Mouse (Mus musculus) myocyte (in vitro differentiated cells): Measurements from ENCODE around the gene Sfxn2. TPM values are rescaled to one million over a fixed set of nuclear protein-coding genes. Genes with fewer than 3 reads are reported as not detected.

Experiments
- H3K27me3 ChIP-seq: one replicate; pipeline ENCODE4 v1.6.1; 2011; ENCODE audit not compliant: control insufficient read depth, insufficient read depth, insufficient read length
- H3K36me3 ChIP-seq: one replicate; pipeline ENCODE4 v1.6.1; 2011; ENCODE audit not compliant: control insufficient read depth, insufficient read depth
- H3K4me2 ChIP-seq: one replicate; pipeline ENCODE4 v1.6.1; 2011; ENCODE audit warnings: low read depth, control low read depth
- H3K4me3 ChIP-seq: one replicate; pipeline ENCODE4 v1.5.1; 2011; ENCODE audit warnings: mild to moderate bottlenecking, control low read depth, moderate library complexity
- H3K79me2 ChIP-seq: one replicate; pipeline ENCODE4 v1.6.1; 2011; ENCODE audit not compliant: control insufficient read depth, insufficient read depth
- H3ac ChIP-seq: one replicate; pipeline ENCODE4 v1.6.1; 2011; ENCODE audit not compliant: control insufficient read depth, insufficient read length
- CEBPB ChIP-seq: IDR thresholded peaks from 2 replicates; pipeline ENCODE4 v1.6.1; 2011; ENCODE audit warnings: mild to moderate bottlenecking, moderate library complexity; ENCODE audit not compliant: poor library complexity, insufficient read depth, severe bottlenecking
- E2F4 ChIP-seq: IDR thresholded peaks from one replicate; pipeline ENCODE4 v1.6.1; 2011; ENCODE audit warnings: mild to moderate bottlenecking, control low read depth, moderate library complexity; ENCODE audit not compliant: insufficient read depth
- MAX ChIP-seq: IDR thresholded peaks from one replicate; pipeline ENCODE4 v1.6.1; 2011; ENCODE audit warnings: low read depth, mild to moderate bottlenecking, control low read depth
- MYOD1 ChIP-seq, 3 experiments: IDR thresholded peaks; one replicate each; pipeline ENCODE4 v1.6.1; 2011; ENCODE audit warnings: control low read depth in 2 of 3, low read depth in 2 of 3, mild to moderate bottlenecking in 2 of 3, moderate library complexity in 1 of 3; ENCODE audit not compliant: insufficient read length in 2 of 3, control insufficient read depth in 1 of 3
- MYOG ChIP-seq, 3 experiments: IDR thresholded peaks; one replicate each; pipeline ENCODE4 v1.6.1; 2011; ENCODE audit warnings: control low read depth in 2 of 3, low read depth in 2 of 3, mild to moderate bottlenecking in 2 of 3; ENCODE audit not compliant: insufficient read length in 2 of 3, control insufficient read depth in 1 of 3, insufficient read depth in 1 of 3
- POLR2A ChIP-seq: IDR thresholded peaks from one replicate; pipeline ENCODE4 v1.6.1; 2011; ENCODE audit warnings: low read depth, mild to moderate bottlenecking, control low read depth, moderate library complexity; ENCODE audit not compliant: insufficient read length
- POLR2AphosphoS2 ChIP-seq: IDR thresholded peaks from one replicate; pipeline ENCODE4 v1.6.1; 2011; ENCODE audit warnings: low read depth, control low read depth; ENCODE audit not compliant: insufficient read length
- REST ChIP-seq: IDR thresholded peaks from one replicate; pipeline ENCODE4 v1.6.1; 2011; ENCODE audit warnings: mild to moderate bottlenecking, control low read depth, moderate library complexity; ENCODE audit not compliant: insufficient read depth, insufficient read length
- SRF ChIP-seq: IDR thresholded peaks from one replicate; pipeline ENCODE4 v1.6.1; 2011; ENCODE audit warnings: low read depth; ENCODE audit not compliant: control insufficient read depth, insufficient read length
- TCF12 ChIP-seq: IDR thresholded peaks from one replicate; pipeline ENCODE4 v1.6.1; 2011; ENCODE audit warnings: mild to moderate bottlenecking, control low read depth; ENCODE audit not compliant: poor library complexity, insufficient read depth, severe bottlenecking
- TCF3 ChIP-seq: IDR thresholded peaks from one replicate; pipeline ENCODE4 v1.6.1; 2011; ENCODE audit warnings: low read depth, control low read depth; ENCODE audit not compliant: insufficient read length
- USF1 ChIP-seq: IDR thresholded peaks from one replicate; pipeline ENCODE4 v1.6.1; 2011; ENCODE audit warnings: low read depth, mild to moderate bottlenecking, control low read depth, moderate library complexity
- polyA plus RNA-seq: library from polyadenylated mRNA; unstranded; fragments of >200 nt; fragmentation: generic; extraction: Trizol; gene quantifications from one replicate; pipeline ENCODE4 v1.2.1, GENCODE M21; 2012; ENCODE audit warnings: missing spikeins

The Sfxn2 gene
- polyA plus RNA-seq, 1 experiment, result 0.62 TPM

- TF ChIP-seq MAX, result no peak
- TF ChIP-seq SRF, result no peak
- TF ChIP-seq POLR2AphosphoS2, result no peak
- H3K4me2 ChIP-seq, result no peak overlapping the region
- H3K27me3 ChIP-seq, result no peaks in the 10 kb centered on the region
Observed at GRCm38 (mm10) chr19:46637598-46637997, 64.4 kb downstream of the Sfxn2 start.

GRCm38 (mm10) chr19:46639053-46639452 is 65.9 kb downstream of the Sfxn2 start:
- Histone ChIP-seq H3K4me3 (no peak overlapping the region), H3K79me2 (peaks cover 16% of the 10 kb centered on the region), H3K27me3 (no peaks in the 10 kb centered on the region), H3K36me3 (peaks cover 4% of the 10 kb centered on the region), H3K4me2 (no peak overlapping the region), H3ac (no peak overlapping the region)
- TF ChIP-seq SRF (no peak), POLR2A (no peak), MYOG (IDR thresholded peaks at IDR 0.05; ENCODE audit: control insufficient read depth in 1 of 3, insufficient read depth in 1 of 3, insufficient read length in 2 of 3, low read depth in 2 of 3) (no peak), CEBPB (no peak), E2F4 (no peak), POLR2AphosphoS2 (no peak), TCF3 (no peak), REST (no peak), TCF12 (no peak), USF1 (no peak), MYOD1 (IDR thresholded peaks at IDR 0.05; ENCODE audit: control insufficient read depth in 1 of 3, insufficient read length in 2 of 3, low read depth in 2 of 3) (no peak), MAX (no peak)

More at GRCm38 (mm10) chr19:46637598-46637997, 64.4 kb downstream of the Sfxn2 start:
- H3K36me3 ChIP-seq, result peaks cover 4% of the 10 kb centered on the region
- H3K79me2 ChIP-seq, result peaks cover 4% of the 10 kb centered on the region
- H3ac ChIP-seq, result no peak overlapping the region
- H3K4me3 ChIP-seq, result no peak overlapping the region

GRCm38 (mm10) chr19:46639496-46639895 is 66.3 kb downstream of the Sfxn2 start:
- no peaks in the 10 kb centered on the region for H3K27me3 ChIP-seq
- peaks cover 4% of the 10 kb centered on the region for H3K36me3 ChIP-seq
- peaks cover 14% of the 10 kb centered on the region for H3K79me2 ChIP-seq
- H3K4me3 ChIP-seq, result no peak overlapping the region
- H3ac ChIP-seq, result no peak overlapping the region
- no peak overlapping the region for H3K4me2 ChIP-seq
- no peak for TF ChIP-seq TCF3

- H3K27me3 ChIP-seq, result no peaks in the 10 kb centered on the region
- TF ChIP-seq MAX (no peak), REST (no peak), POLR2AphosphoS2 (no peak), POLR2A (no peak), USF1 (no peak), TCF12 (no peak), E2F4 (no peak), MYOG (IDR thresholded peaks at IDR 0.05; ENCODE audit: control insufficient read depth in 1 of 3, insufficient read depth in 1 of 3, insufficient read length in 2 of 3, low read depth in 2 of 3) (no peak), MYOD1 (IDR thresholded peaks at IDR 0.05; ENCODE audit: control insufficient read depth in 1 of 3, insufficient read length in 2 of 3, low read depth in 2 of 3) (no peak), TCF3 (no peak), CEBPB (no peak), SRF (no peak)
- H3K4me3 ChIP-seq, result no peak overlapping the region
- no peak overlapping the region for H3K4me2 ChIP-seq
- no peak overlapping the region for H3ac ChIP-seq
- peaks cover 13% of the 10 kb centered on the region for H3K79me2 ChIP-seq
- H3K36me3 ChIP-seq, result no peaks in the 10 kb centered on the region
Observed at GRCm38 (mm10) chr19:46640780-46641179, 67.6 kb downstream of the Sfxn2 start.

- Histone ChIP-seq H3K27me3 (no peaks in the 10 kb centered on the region), H3K4me2 (peak overlapping the region; percentile 52), H3K79me2 (peaks cover 13% of the 10 kb centered on the region), H3K4me3 (no peak overlapping the region), H3K36me3 (no peaks in the 10 kb centered on the region), H3ac (no peak overlapping the region)
- TF ChIP-seq POLR2AphosphoS2 (no peak), CEBPB (no peak), SRF (no peak), E2F4 (no peak), USF1 (no peak), TCF12 (no peak), MYOG (IDR thresholded peaks at IDR 0.05; ENCODE audit: control insufficient read depth in 1 of 3, insufficient read depth in 1 of 3, insufficient read length in 2 of 3, low read depth in 2 of 3) (no peak), TCF3 (no peak), REST (no peak), POLR2A (no peak), MAX (no peak), MYOD1 (IDR thresholded peaks at IDR 0.05; ENCODE audit: control insufficient read depth in 1 of 3, insufficient read length in 2 of 3, low read depth in 2 of 3) (no peak)
Observed at GRCm38 (mm10) chr19:46641420-46642085, 68.4 kb downstream of the Sfxn2 start.
